Mouse (Mus musculus) frontal cortex, postnatal 36 days (tissue): ENCODE measurements at regions not wholly inside any gene's neighbourhood (a gene's known extent, or its start where the extent isn't known, plus 50 kb on each side); places are given as distances from the start of the nearest gene placed in this dataset.
A peak's percentile ranks its signal among the peaks of the same experiment; 100 is the strongest.

ENCODE experiments used
- DNase-seq, 2 experiments: peaks; one replicate each; pipeline ENCODE4 v3.0.0; 2022; ENCODE audit warnings: low spot score in 2 of 2

GRCm38 (mm10) chr6:147817262-147817661 is 229.8 kb upstream of the Far2 start:
- DNase-seq, result no peak

GRCm38 (mm10) chr6:147822215-147822614 is 224.8 kb upstream of the Far2 start:
- no peak for DNase-seq

- DNase-seq, result no peak
Observed at GRCm38 (mm10) chr6:147832521-147832920, 214.5 kb upstream of the Far2 start.

GRCm38 (mm10) chr6:147833501-147833900 is 213.6 kb upstream of the Far2 start:
- DNase-seq, result no peak

- DNase-seq, result no peak
Observed at GRCm38 (mm10) chr6:147838846-147839245, 208.2 kb upstream of the Far2 start.

- no peak for DNase-seq
Observed at GRCm38 (mm10) chr6:147849988-147850387, 197.1 kb upstream of the Far2 start.

- DNase-seq, result no peak
Observed at GRCm38 (mm10) chr6:147861116-147861515, 185.9 kb upstream of the Far2 start.

- DNase-seq, result no peak
Observed at GRCm38 (mm10) chr6:147871033-147871432, 176.0 kb upstream of the Far2 start.

- no peak for DNase-seq
Observed at GRCm38 (mm10) chr6:147873173-147873572, 173.9 kb upstream of the Far2 start.

- DNase-seq, result no peak
Observed at GRCm38 (mm10) chr6:147878485-147878884, 168.6 kb upstream of the Far2 start.

GRCm38 (mm10) chr6:147885902-147886301 is 161.2 kb upstream of the Far2 start:
- DNase-seq, result no peak

GRCm38 (mm10) chr6:147919697-147920096 is 127.4 kb upstream of the Far2 start:
- DNase-seq, result no peak

- DNase-seq, result no peak
Observed at GRCm38 (mm10) chr6:147921091-147921490, 126.0 kb upstream of the Far2 start.

GRCm38 (mm10) chr6:147922506-147922905 is 124.6 kb upstream of the Far2 start:
- DNase-seq, result no peak

- DNase-seq, result no peak
Observed at GRCm38 (mm10) chr6:147923246-147923645, 123.8 kb upstream of the Far2 start.

- DNase-seq, result no peak
Observed at GRCm38 (mm10) chr6:147928951-147929350, 118.1 kb upstream of the Far2 start.

- no peak for DNase-seq
Observed at GRCm38 (mm10) chr6:147944020-147944419, 103.0 kb upstream of the Far2 start.

- no peak for DNase-seq
Observed at GRCm38 (mm10) chr6:147944940-147945676, 102.0 kb upstream of the Far2 start.

GRCm38 (mm10) chr6:147947997-147948396 is 99.1 kb upstream of the Far2 start:
- no peak for DNase-seq

GRCm38 (mm10) chr6:147951642-147952041 is 95.4 kb upstream of the Far2 start:
- DNase-seq, result no peak

- DNase-seq, result peak in 1 of 2 experiments; percentile 17
Observed at GRCm38 (mm10) chr6:147953058-147953679, 93.9 kb upstream of the Far2 start.

GRCm38 (mm10) chr6:147953753-147954152 is 93.3 kb upstream of the Far2 start:
- no peak for DNase-seq

- DNase-seq, result no peak
Observed at GRCm38 (mm10) chr6:147954253-147954652, 92.8 kb upstream of the Far2 start.
